Mouse (Mus musculus): ENCODE data around the gene Abca13.

DNA sequence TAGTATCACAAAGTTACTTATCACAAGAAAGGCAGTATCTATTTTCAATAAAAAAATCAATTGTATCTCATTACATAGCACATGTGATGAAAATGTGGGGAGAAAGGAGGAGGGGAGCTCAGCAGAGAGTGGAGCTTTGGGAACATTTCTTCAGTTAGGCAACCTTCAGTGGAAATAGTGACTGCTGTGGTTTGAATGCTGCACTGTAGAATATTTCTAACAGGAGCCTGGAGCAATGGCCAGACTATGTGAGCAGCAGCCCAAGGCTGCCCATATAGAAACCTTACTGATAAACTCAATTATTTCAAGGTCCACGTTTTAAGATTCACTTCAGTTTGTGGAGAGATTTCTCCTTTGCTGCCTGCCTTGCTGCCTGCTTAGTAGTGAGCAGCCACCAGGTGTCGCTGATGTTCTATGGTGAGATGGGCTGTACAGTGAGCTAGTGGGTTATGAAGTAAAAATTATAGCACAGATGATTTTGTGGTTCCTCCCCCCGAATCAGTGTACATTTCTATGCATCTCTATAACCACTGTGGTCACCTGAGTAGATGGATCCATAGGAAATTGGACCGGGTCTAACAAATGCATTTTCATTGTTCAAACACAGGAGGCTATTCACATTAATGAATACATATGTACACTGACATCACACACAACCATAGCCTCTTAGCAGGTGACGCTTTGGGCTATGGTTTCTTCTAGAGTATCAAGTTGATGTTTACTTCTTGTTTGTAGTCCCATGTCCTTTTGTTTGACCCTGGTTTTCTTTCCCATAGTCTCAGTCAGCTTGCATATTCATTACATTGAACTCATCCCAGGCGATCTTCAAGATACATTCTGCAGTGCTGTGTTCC lies 125.6 kb downstream of the Abca13 start:
- TF ChIP-seq CTCF (IDR thresholded peaks at IDR 0.05; ENCODE audit: low read depth, low read length) (peak; percentile 71), EP300 (IDR thresholded peaks at IDR 0.05; ENCODE audit: insufficient read depth, low read depth, low read length) (no peak), POLR2A (IDR thresholded peaks at IDR 0.05; ENCODE audit: insufficient read depth, low read length) (no peak)
